Mouse (Mus musculus): ENCODE data around the gene Scaf1. TPM values are rescaled to one million over a fixed set of nuclear protein-coding genes. Genes with fewer than 3 reads are reported as not detected.

The Scaf1 gene
- total RNA-seq, 1 experiment, result 39.2 TPM

DNA sequence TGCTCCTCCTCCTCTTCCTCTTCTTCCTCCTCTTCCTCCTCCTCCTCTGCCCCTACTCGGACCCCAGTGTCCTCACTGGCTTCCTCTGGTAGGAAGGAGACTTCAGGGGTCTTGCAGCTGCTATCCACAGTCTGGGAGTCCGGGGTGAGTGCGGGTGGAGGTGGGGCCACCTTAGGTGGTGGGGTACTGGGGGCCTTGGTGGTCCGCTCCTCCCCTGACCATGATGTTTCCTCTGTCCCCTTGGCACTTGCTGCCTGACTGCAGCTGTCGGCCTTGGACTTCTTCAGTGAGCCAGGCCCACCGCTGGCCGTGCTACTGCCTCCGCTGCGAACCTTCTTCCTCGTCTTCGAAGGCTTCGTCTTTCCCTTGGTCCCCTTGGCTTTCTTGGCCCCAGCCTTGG lies 9.7 kb downstream of the Scaf1 start:
- TF ChIP-seq MAFK (IDR thresholded peaks at IDR 0.05; ENCODE audit: insufficient read depth, low read depth, low read length) (no peak), ZNF384 (IDR thresholded peaks at IDR 0.05; ENCODE audit: low read depth, low read length) (no peak), ZC3H11A (IDR thresholded peaks at IDR 0.05; ENCODE audit: borderline replicate concordance, low read depth, low read length) (no peak), HCFC1 (IDR thresholded peaks at IDR 0.05; ENCODE audit: borderline replicate concordance, insufficient read depth, low read length) (no peak), CHD2 (IDR thresholded peaks at IDR 0.05; ENCODE audit: low read depth, low read length) (no peak)
- Histone ChIP-seq H3K36me3 (ENCODE audit: control insufficient read depth, insufficient read depth, low read length, poor library complexity, severe bottlenecking) (peaks cover 72% of the 10 kb centered on the region), H3K4me3 (ENCODE audit: insufficient read depth in 1 of 2, low read depth in 1 of 2, low read length in 2 of 2, poor library complexity in 1 of 2, severe bottlenecking in 1 of 2) (no peak overlapping the region), H3K27ac (ENCODE audit: insufficient read depth, low read depth, low read length, poor library complexity, severe bottlenecking) (no peak overlapping the region), H3K9me3 (ENCODE audit: control insufficient read depth, insufficient read depth, low read depth, low read length) (no peaks in the 10 kb centered on the region), H3K4me1 (ENCODE audit: control insufficient read depth in 2 of 2, insufficient read depth in 2 of 2, low read length in 2 of 2, poor library complexity in 1 of 2) (peaks cover 0 to 12% of the 10 kb centered on the region in 2 experiments; a peak in 2 of 4 replicates), H3K9ac (ENCODE audit: insufficient read depth, low read depth, low read length, poor library complexity, severe bottlenecking) (no peak overlapping the region)
- in situ Hi-C loops (cut with MboI; ENCODE audit: low sequenced_read_pairs in 2 of 2, unreplicated experiment in 2 of 2), result no loop called here
- DNase-seq (ENCODE audit: low read depth, low spot score), result no peak

DNA sequence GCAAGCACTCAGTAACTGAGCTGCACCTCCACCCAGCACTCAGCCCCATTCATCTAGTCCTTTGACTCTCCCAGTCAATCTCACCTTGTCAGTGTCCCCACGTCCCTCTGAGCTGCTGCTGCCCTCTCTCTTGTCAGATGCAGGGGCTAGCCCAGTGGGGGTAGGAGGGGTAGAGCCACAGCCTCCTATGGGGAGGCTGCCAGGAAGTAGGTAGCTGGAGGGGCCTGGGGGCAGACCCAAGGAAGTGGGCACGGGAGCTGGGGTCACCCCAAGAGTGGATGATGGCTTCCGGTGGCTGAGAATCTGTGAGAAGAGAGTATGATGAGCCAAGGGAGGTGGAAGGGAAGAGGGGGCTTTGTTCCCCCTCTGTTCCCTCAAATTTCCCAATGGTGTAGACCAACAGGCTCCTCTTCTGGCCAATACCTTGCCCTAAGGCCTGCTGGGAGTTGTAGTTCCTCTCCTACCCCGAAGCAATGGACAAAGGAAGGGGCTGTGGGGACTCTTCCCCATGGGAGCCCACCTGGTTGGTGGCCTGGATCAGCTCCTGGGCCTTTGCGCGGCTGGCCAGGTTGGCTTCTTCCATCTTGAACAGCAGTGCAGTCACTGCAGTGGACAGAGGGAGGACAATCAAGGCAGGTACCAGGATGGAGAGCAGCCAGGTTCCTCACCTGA lies 10.7 kb downstream of the Scaf1 start:
- H3K36me3 ChIP-seq (ENCODE audit: control insufficient read depth, insufficient read depth, low read length, poor library complexity, severe bottlenecking), result peaks cover 78% of the 10 kb centered on the region
- H3K27ac ChIP-seq (ENCODE audit: insufficient read depth, low read depth, low read length, poor library complexity, severe bottlenecking), result no peak overlapping the region
- no peak for DNase-seq (ENCODE audit: low read depth, low spot score)
- peaks cover 0 to 12% of the 10 kb centered on the region in 2 experiments; a peak in 2 of 4 replicates for H3K4me1 ChIP-seq (ENCODE audit: control insufficient read depth in 2 of 2, insufficient read depth in 2 of 2, low read length in 2 of 2, poor library complexity in 1 of 2)
- no peak overlapping the region for H3K9ac ChIP-seq (ENCODE audit: insufficient read depth, low read depth, low read length, poor library complexity, severe bottlenecking)
- TF ChIP-seq CHD2 (IDR thresholded peaks at IDR 0.05; ENCODE audit: low read depth, low read length), result no peak
- peak; percentile 76; the same call in 1 of the 2 replicates for TF ChIP-seq HCFC1 (IDR thresholded peaks at IDR 0.05; ENCODE audit: borderline replicate concordance, insufficient read depth, low read length)
- H3K9me3 ChIP-seq (ENCODE audit: control insufficient read depth, insufficient read depth, low read depth, low read length), result no peaks in the 10 kb centered on the region
- no peak overlapping the region for H3K4me3 ChIP-seq (ENCODE audit: insufficient read depth in 1 of 2, low read depth in 1 of 2, low read length in 2 of 2, poor library complexity in 1 of 2, severe bottlenecking in 1 of 2)
- in situ Hi-C loops (cut with MboI; ENCODE audit: low sequenced_read_pairs in 2 of 2, unreplicated experiment in 2 of 2), result no loop called here

DNA sequence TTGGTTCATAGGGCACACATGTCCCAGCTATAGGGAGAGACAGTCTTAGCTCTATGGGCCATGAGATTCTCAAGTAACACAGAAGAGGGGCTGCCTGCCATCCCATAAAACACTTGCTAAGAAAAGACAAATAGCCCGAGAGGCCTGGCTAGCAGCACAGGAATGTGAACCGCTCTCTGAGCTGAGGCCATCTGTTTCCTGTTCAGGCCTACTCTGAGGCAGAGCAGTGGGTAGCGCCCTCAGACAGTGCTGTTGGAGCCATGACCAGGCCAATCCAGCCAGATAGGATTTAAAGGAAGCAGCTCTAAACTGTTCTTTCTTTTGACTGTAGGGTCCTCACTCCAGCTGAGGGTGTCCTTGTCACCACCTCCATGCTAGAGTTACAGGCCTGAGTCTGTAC lies 11.6 kb downstream of the Scaf1 start:
- H3K36me3 ChIP-seq (ENCODE audit: control insufficient read depth, insufficient read depth, low read length, poor library complexity, severe bottlenecking), result peaks cover 77% of the 10 kb centered on the region
- no peak overlapping the region for H3K9ac ChIP-seq (ENCODE audit: insufficient read depth, low read depth, low read length, poor library complexity, severe bottlenecking)
- H3K9me3 ChIP-seq (ENCODE audit: control insufficient read depth, insufficient read depth, low read depth, low read length), result no peaks in the 10 kb centered on the region
- DNase-seq (ENCODE audit: low read depth, low spot score), result no peak
- TF ChIP-seq ZC3H11A (IDR thresholded peaks at IDR 0.05; ENCODE audit: borderline replicate concordance, low read depth, low read length) (no peak), ZNF384 (IDR thresholded peaks at IDR 0.05; ENCODE audit: low read depth, low read length) (no peak), MAFK (IDR thresholded peaks at IDR 0.05; ENCODE audit: insufficient read depth, low read depth, low read length) (no peak), CHD2 (IDR thresholded peaks at IDR 0.05; ENCODE audit: low read depth, low read length) (no peak), HCFC1 (IDR thresholded peaks at IDR 0.05; ENCODE audit: borderline replicate concordance, insufficient read depth, low read length) (no peak)
- H3K4me1 ChIP-seq (ENCODE audit: control insufficient read depth in 2 of 2, insufficient read depth in 2 of 2, low read length in 2 of 2, poor library complexity in 1 of 2), result peaks cover 0 to 14% of the 10 kb centered on the region in 2 experiments; a peak in 2 of 4 replicates
- in situ Hi-C loops (cut with MboI; ENCODE audit: low sequenced_read_pairs in 2 of 2, unreplicated experiment in 2 of 2), result no loop called here
- no peak overlapping the region for H3K4me3 ChIP-seq (ENCODE audit: insufficient read depth in 1 of 2, low read depth in 1 of 2, low read length in 2 of 2, poor library complexity in 1 of 2, severe bottlenecking in 1 of 2)
- H3K27ac ChIP-seq (ENCODE audit: insufficient read depth, low read depth, low read length, poor library complexity, severe bottlenecking), result no peak overlapping the region

DNA sequence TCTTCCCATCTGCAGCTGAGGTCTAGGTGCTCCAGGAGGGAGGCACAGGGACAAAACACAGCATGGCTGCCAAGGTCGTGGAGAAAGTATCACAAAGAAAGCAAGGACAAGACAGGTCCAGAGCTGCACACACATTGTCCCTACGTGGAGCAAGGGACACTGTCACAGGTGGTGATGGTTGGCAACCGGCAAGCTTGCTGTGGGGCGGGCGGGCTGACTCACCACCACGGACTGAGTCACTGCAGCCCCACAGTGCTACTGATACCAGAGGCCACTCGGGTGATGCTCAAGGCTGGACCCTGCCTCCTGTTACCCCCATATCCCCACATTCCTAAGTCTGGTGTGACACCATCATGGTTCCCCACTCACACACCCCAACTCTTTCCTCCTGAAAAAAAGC lies 13.7 kb downstream of the Scaf1 start:
- Histone ChIP-seq H3K9me3 (ENCODE audit: control insufficient read depth, insufficient read depth, low read depth, low read length) (no peaks in the 10 kb centered on the region), H3K36me3 (ENCODE audit: control insufficient read depth, insufficient read depth, low read length, poor library complexity, severe bottlenecking) (peaks cover 62% of the 10 kb centered on the region), H3K4me1 (ENCODE audit: control insufficient read depth in 2 of 2, insufficient read depth in 2 of 2, low read length in 2 of 2, poor library complexity in 1 of 2) (peaks cover 2 to 5% of the 10 kb centered on the region in 2 experiments; a peak in 1 of 4 replicates), H3K4me3 (ENCODE audit: insufficient read depth in 1 of 2, low read depth in 1 of 2, low read length in 2 of 2, poor library complexity in 1 of 2, severe bottlenecking in 1 of 2) (no peak overlapping the region), H3K9ac (ENCODE audit: insufficient read depth, low read depth, low read length, poor library complexity, severe bottlenecking) (no peak overlapping the region), H3K27ac (ENCODE audit: insufficient read depth, low read depth, low read length, poor library complexity, severe bottlenecking) (no peak overlapping the region)
- in situ Hi-C loops (cut with MboI; ENCODE audit: low sequenced_read_pairs in 2 of 2, unreplicated experiment in 2 of 2), result no loop called here
- DNase-seq (ENCODE audit: low read depth, low spot score), result no peak
- TF ChIP-seq ZNF384 (IDR thresholded peaks at IDR 0.05; ENCODE audit: low read depth, low read length), result no peak
- TF ChIP-seq HCFC1 (IDR thresholded peaks at IDR 0.05; ENCODE audit: borderline replicate concordance, insufficient read depth, low read length), result no peak
- no peak for TF ChIP-seq MAFK (IDR thresholded peaks at IDR 0.05; ENCODE audit: insufficient read depth, low read depth, low read length)
- TF ChIP-seq CHD2 (IDR thresholded peaks at IDR 0.05; ENCODE audit: low read depth, low read length), result no peak
- no peak for TF ChIP-seq ZC3H11A (IDR thresholded peaks at IDR 0.05; ENCODE audit: borderline replicate concordance, low read depth, low read length)

All from ES-E14 (cell line).